Mouse (Mus musculus) adrenal gland, adult 2 months (tissue): ENCODE measurements around the gene Acer2. TPM values are rescaled to one million over a fixed set of nuclear protein-coding genes. Genes with fewer than 3 reads are reported as not detected.
A peak's percentile ranks its signal among the peaks of the same experiment; 100 is the strongest.
"Not testable (repeated sequence)": the region's sequence is repeated elsewhere in the genome, so short reads cannot be mapped to it uniquely, and the experiment has no call there.

Source experiments
- DNase-seq: peaks from one replicate; pipeline ENCODE4 v3.0.0; 2021
- long read RNA-seq: library from polyadenylated mRNA; stranded (forward); transcript quantifications from one replicate; pipeline ENCODE4 v2.0.0, GENCODE M21; 2021
- polyA plus RNA-seq: library from polyadenylated mRNA; depleted of rRNA; stranded (reverse); fragments of >200 nt; gene quantifications from 2 replicates; pipeline ENCODE4 v1.2.3, GENCODE M21; 2012; rRNA removed
- total RNA-seq, 2 experiments: library from RNA; stranded (reverse); gene quantifications; 2 replicates each; pipeline ENCODE4 v1.2.3; 2021

Gene Acer2
- total RNA-seq: 10 to 100 TPM; 18.5 to 18.9 TPM
- 16.2 and 17.4 TPM in 2 replicates for polyA plus RNA-seq
- long read RNA-seq, full-length matches to known transcripts: 10 of 16 reads
- long read RNA-seq, partial matches to known transcripts: 0 of 16 reads
- long read RNA-seq, other reads (novel, unspliced or antisense): 6 of 16 reads

- DNase-seq: peak; percentile 98
Observed at GRCm38 (mm10) chr4:86874146-86874847, at the start of gene Acer2. Gene Acer2 (plus strand): TSS chr4:86874396.

- no peak for DNase-seq
Observed at GRCm38 (mm10) chr4:86825143-86825542, 49.1 kb upstream of the Acer2 start.

- no peak for DNase-seq
Observed at GRCm38 (mm10) chr4:86831896-86832295, 42.3 kb upstream of the Acer2 start.

- not testable (repeated sequence) for DNase-seq
Observed at GRCm38 (mm10) chr4:86841141-86841540, 33.1 kb upstream of the Acer2 start.

DNA sequence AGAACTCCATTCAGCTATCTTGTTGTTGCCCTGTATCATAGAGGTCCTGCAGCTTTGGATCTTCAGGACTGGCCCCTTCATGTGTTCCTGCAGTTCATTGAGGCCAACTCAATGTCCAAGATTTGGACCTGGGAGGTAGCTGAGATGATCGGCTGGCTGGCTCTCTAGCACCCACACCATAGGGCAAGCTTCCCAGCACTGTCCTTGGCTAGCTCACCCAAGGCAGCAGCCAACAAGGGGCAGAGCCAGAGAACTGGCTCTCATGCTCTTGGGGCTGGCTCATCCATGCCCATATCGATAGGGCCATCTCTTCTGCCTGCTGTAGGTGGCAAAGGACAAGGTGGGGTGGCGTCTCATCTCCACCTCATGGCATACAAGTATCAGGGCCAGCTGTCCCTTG lies 28.8 kb upstream of the Acer2 start:
- DNase-seq: peak; percentile 70

GRCm38 (mm10) chr4:86847246-86847645 lies 26.9 kb upstream of the Acer2 start:
- no peak for DNase-seq

GRCm38 (mm10) chr4:86851331-86851730 lies 22.9 kb upstream of the Acer2 start:
- no peak for DNase-seq

GRCm38 (mm10) chr4:86852018-86852417 lies 22.2 kb upstream of the Acer2 start:
- no peak for DNase-seq

DNA sequence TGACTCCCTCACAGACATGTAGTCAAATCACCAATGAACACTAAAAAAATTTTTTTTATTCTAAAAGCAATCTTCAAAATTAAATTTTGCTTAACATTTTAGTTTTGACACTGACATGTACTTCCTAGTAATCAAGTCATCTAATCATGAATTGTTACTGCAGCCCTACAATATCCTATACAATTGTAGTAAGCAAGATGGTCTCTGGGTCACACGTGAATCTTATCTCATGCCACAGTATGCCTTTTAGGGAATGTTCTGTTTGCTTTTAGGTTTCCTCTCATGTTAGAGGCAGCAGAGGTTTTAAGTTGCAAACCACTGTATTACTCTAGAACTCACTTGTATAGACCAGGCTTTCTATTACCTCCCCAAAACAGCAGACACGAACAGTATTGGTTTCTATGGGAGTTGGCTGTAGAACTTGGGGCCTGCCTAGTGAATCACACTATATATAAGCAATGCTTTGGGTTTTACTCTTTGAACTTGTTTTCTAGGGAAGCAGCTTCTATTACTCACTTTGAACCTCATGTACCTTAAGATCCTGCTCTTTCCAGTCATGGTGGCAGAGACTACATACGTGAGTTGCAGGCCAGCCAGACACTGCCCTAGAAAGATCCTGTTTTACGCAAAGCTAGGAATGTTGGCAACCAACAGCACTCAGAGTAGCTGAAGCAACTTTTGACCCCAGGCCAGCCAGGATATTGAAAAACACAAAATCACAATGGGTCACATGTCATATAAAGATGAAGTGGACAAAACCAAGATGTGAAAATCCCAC lies 21.2 kb upstream of the Acer2 start:
- DNase-seq: no peak

DNA sequence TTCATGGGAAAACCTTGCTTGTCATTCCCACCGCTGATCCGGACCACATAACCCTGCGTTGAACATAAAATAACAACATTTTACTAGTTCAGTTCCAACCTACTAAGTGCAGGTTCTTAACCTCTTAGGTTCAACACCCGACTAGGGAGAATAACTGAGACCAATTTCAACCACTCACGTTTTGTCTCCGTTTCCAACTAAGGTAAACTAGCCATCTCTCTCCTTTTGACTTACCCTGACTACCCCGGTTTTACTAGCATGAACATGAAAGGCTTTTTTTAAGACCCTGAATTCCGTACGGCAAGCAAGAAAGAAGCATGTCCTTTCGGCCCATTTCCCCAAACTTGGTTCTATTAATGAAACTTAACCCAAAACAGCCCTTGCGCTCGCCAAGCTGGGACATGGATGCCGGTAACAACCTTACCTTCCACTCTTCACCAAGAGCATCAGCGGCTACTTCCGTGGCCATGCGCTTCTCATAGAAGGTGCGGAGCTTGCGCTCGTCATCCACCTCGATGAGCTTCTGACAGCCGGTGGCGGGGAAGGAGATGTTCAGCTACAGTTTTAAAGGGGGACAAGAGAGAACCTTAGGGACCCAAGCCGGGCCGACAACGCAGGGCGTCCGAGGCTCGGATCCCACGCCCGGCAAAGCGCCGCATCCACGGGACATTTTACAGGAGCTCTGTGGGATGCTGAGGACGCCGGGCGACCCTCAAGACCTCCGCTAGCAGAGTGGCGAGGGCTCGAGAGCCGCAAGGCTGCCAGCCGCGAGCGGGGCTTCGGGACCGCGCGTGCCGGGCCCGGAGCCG lies 17.7 kb upstream of the Acer2 start:
- DNase-seq: no peak

DNA sequence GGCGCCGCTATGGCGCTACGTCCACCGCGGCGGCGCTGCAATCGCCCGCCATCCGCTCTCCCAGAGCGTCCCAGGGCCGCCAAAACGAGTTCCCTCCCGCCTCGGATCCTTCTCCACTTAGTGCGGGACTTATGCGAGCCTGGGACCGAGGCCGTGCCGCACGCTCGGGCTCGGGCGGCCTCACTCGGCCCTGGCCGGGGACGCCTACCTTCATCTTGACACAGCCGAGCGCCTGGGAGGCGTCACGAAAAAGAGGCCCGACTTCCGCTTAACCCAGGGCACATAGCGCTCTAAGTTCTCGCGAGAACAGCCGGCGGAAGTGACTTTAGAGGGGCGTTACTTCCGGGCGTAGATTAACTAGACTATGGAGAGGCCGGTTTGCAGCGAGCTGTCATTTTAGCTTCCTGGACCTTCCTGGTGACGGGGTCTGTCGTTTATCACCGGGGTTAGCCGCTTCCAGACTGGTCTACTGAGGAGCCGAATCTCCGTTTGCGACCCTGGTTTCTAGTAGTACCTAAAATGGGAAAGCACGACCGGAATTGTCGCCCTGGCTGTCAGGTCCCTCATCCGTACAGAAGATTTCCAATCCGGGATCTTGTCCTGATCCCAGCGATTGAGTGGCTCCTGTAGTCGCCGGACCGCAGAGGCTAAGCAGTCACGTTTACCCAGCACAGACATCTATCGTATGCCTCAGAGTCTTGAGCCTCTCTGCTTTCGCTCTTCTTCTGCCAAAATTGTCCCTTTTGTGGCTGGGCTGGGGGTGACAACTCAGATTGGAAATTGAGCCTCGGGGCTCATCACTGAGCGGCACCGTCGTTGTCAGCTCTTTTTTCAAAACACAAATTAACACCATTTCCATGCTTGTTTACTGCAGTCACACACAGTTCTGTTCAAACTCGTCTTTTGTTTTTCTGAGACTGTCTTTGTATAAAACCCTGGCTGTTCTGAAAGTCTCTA lies 16.8 kb upstream of the Acer2 start, which contains the start of gene Rps6:
Gene Rps6, minus strand, starts transcription at position 300 of the 957 bp plus-strand sequence.
- DNase-seq: peak; percentile 96

DNA sequence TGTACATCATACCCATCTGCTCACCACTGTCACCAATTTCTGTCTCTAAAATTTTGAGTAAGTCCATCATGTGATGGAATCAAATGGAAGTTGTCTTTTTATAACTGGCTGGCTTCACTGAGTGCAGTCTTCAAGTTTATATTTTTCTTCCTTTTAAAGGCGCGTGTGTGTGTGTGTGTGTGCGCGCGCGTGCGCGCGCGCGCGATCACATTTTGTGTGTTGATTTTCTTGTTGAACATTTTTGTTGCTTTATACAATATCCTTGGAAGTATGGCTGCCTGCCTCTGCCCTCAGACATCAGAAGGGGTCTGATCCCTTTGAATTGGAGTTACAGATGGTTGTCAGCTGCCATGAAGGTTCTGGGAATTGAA lies 16.1 kb upstream of the Acer2 start:
- no peak for DNase-seq

DNA sequence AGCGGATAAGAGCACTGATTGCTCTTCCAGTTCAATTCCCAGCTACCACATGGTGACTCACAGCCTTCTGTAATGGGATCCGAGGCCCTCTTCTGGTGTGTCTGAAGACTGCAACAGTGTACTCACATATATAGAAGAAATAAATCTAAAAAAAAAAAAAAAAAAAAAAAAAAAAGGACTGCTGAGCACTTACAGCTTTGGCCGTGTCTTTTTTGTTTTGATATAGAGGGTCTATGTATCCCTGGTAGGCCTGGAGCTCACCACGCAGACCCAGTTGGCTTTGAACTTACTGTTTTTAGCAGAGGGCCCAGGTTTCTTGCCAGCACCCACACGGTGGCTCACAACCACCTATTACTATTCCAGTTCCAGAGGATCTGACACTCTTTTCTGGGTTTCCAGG lies 10.1 kb upstream of the Acer2 start:
- DNase-seq: no peak

DNA sequence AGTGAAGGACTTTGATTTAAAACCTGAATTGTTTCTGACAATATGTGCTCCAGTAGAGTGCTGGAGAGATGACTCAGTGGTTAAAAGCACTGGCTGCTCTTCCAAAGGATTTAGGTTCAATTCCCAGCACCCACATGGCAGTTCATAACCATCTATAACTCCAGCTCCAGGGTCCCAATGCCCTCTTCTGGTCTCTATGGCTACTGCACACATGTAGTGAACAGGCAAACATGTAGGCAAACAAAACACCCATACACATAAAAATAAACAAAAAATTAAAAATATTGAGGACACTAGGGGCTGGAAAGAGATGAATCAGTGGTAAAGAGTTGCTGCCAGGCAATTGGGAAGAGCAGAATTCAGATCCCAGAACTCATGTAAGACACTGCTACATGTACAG lies 2.2 kb upstream of the Acer2 start:
- no peak for DNase-seq

DNA sequence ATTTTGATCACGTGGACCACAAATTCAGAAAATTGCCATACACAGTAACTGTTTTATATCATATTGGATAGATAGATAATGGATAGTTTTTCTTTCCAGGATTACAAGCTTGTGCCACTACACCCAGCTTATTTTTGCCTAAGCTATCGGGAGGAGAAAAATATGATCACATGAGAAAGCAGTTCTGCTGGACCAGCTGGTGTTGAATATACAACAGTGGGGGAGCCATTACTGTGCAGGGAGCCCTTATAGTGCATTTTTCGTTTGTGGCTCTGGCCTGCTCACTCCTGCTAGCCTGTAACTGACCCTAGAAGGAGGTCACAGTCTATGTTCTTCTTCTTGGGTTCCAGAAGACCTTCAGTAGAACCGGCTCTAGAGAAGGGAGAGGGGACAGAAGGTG lies 1.1 kb upstream of the Acer2 start:
- DNase-seq: no peak

GRCm38 (mm10) chr4:86879477-86879876 lies 5.3 kb downstream of the Acer2 start:
- no peak for DNase-seq

GRCm38 (mm10) chr4:86881178-86881577 lies 7.0 kb downstream of the Acer2 start:
- no peak for DNase-seq

- no peak for DNase-seq
Observed at GRCm38 (mm10) chr4:86882413-86882812, 8.2 kb downstream of the Acer2 start.

- DNase-seq: peak; percentile 36
Observed at GRCm38 (mm10) chr4:86884945-86885344, 10.7 kb downstream of the Acer2 start.

GRCm38 (mm10) chr4:86885790-86886159 lies 11.6 kb downstream of the Acer2 start:
- DNase-seq: no peak
